Mouse (Mus musculus): ENCODE results near the gene Zfp948. TPM values are rescaled to one million over a fixed set of nuclear protein-coding genes. Genes with fewer than 3 reads are reported as not detected.

The Zfp948 gene
- 0.18 and 0.57 TPM in 2 replicates for polyA plus RNA-seq (2012; ENCODE audit: low replicate concordance)

DNA sequence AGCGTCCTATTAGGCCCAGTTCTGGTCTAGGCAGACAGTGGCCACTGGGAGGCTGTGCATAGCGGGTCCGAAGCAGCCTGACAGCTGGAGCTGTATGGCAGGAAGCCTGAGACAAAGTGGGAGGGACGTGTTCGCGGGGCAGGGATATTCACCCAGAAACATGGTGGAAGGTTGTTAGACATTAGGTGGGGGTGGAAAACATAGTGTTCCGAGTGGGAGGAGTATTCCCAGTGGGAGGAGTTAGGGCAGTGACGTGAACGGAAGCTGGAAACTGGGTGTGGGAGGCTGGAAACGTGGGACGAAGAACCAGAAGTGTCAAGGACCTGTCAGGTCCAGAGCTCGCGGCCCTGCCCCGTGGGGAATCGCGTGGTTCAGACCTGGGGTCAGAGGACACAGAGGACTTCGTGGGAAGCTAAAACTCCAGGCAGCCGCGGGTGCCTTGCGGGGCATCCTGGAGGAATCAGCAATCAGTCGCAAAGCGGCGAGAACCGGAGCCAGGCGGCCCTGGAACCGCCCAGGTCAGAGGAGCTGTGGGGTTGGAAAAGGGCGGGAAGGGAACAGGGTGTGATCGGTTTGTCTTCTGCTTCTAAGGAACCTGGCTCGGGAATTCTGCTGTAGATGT, at the start of gene Zfp948:
Zfp948 (plus strand) TSS at position 281 of the 622 bp plus-strand sequence.

DNA sequence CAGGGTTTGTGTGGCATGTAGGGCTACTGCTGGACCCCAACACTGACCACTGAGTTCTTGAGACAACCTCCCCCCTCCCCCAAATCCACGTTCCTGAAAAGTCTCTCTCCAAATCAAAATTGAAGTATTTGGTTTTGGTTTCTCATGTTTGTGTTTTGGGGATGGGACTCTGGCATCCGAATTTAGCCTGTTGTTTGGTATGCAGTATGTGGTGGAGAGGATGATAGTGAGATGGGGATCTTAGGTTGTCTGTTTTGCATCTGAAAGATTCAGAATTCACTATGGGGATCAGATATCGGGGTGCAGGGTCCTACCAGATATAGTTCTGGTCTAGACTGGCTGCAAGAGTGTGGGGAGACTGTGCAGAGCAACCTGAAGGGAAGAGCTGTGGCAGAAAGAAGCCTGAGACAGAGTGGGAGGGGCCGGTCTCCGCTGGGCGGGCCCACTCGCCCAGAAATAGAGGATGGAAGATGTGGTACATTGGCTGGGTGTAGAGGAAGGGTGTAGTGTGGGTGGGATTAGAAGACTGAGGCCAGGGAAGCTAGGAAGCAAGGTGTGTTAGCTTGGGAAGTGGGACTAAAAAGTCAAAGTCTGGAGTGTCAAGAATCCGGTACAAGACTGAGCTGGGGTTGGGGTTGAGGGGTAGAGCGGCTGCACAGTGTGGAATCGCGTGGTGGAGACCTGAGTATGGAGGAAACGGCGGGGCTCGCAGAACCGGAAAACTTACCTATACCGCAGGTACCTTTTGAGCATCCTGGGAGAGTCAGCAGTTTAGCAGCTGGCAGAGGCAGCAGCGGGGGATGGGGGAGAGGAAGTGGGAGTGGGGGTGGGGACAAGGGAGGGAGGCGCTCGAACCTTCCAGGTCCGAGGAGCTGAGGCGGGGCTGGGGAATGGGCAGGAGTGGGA, 31.5 kb upstream of the Zfp948 start, which contains the start of gene Zfp52:
Zfp52 (plus strand) TSS at position 444 of the 906 bp plus-strand sequence.

Other genes starting within 250 kb of the Zfp948 start
- gene Zfp677, start 183.3 kb upstream of the Zfp948 start, polyA plus RNA-seq (2012; ENCODE audit: low replicate concordance), result 0.73 and 2.6 TPM in 2 replicates
- 0.52 TPM in 1 of 2 replicates, not detected in the other for gene Zfp54, start 143.8 kb upstream of the Zfp948 start, polyA plus RNA-seq (2012; ENCODE audit: low replicate concordance)
- 0.31 and 1.5 TPM in 2 replicates for gene Zfp51, start 116.6 kb upstream of the Zfp948 start, polyA plus RNA-seq (2012; ENCODE audit: low replicate concordance)
- 3.5 and 3.7 TPM in 2 replicates for gene Zfp53, start 78.0 kb upstream of the Zfp948 start, polyA plus RNA-seq (2012; ENCODE audit: low replicate concordance)
- gene Zfp52, start 31.5 kb upstream of the Zfp948 start, polyA plus RNA-seq (2012; ENCODE audit: low replicate concordance), result 1.4 and 1.5 TPM in 2 replicates
- 0.40 and 0.90 TPM in 2 replicates for gene Zfp983, start 83.6 kb downstream of the Zfp948 start, polyA plus RNA-seq (2012; ENCODE audit: low replicate concordance)
- gene Gm10226, start 124.9 kb downstream of the Zfp948 start, polyA plus RNA-seq (2012; ENCODE audit: low replicate concordance), result not detected in 2 replicates
- gene Zfp760, start 140.7 kb downstream of the Zfp948 start, polyA plus RNA-seq (2012; ENCODE audit: low replicate concordance), result 0.52 and 1.4 TPM in 2 replicates
- 1.5 and 3.7 TPM in 2 replicates for gene Zfp229, start 163.8 kb downstream of the Zfp948 start, polyA plus RNA-seq (2012; ENCODE audit: low replicate concordance)

Measured in hematopoietic multipotent progenitor cell, adult 10-12 weeks (in vitro differentiated cells).